Mouse (Mus musculus) cerebellum, postnatal 14 days (tissue): ENCODE results near the gene C2cd2l.
A peak's percentile ranks its signal among the peaks of the same experiment; 100 is the strongest.
"Not testable (repeated sequence)": the region's sequence is repeated elsewhere in the genome, so short reads cannot be mapped to it uniquely, and the experiment has no call there.

ENCODE experiments used
- DNase-seq, 2 experiments: peaks; one replicate each; pipeline ENCODE4 v3.0.0; 2021; ENCODE audit warnings: mixed read lengths in 2 of 2

C2cd2l gene

DNA sequence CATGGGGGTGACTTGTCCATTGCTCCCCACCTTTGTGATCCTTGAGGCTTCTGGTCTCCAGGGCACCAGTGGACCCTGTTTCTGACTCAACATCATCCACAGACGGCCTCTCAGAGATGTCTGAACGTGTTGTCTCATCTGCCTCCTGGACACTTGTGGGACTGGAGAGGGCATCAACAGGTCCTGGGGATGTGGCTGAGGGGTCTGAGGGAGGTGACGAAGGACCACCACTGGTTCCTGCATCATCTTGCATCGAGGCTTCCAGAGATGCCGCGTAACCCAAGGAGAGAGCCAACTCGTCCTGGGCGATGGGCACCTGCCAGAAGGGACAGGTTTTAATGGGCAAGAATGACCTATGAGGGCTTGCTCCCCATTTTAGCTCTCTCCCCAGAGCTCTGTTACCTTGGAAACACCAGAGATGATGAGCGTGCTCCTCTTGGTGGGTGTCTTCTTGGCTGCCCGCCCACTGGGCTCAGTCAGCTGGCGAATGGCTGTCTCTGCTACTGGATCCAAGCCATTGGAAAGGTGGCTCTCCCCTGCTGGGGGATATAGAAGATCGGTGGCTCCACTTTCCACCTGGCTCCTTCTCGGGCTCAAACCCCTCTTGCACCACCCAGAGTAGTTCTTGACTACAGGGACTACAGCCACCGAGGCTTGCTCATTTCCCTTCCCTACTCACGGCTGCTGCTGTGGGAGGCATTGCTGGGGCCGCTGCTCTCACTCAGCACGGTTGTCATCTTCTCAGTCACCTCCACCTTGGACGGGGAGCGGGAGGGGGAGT lies 6.4 kb downstream of the C2cd2l start:
- peak; percentile 82 to 88 for DNase-seq

- no peak for DNase-seq
These were observed 8.7 kb downstream of the C2cd2l start for GRCm38 (mm10) chr9:44311136-44312134.

GRCm38 (mm10) chr9:44310750-44311135 lies 9.3 kb downstream of the C2cd2l start:
- DNase-seq, result no peak

DNA sequence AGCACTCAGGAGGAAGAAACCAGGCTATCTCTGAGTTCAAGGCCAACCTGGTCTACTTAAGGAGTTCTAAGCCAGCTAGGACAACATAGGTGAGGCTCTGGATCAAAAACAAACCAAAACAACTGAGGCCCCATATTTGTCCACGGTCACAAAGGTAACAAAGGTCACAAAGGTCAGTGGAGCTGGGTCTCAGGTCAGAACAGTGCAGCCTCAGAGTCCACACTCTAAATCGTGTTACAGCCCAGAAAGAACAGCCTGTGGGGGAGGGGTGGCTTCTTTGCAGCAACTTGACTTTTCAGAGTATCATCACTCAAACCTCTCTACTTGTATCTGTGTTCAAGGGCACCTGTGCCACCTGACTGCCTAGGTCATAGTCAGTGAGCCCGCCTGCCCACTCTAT lies 10.3 kb downstream of the C2cd2l start:
- DNase-seq, result no peak

DNA sequence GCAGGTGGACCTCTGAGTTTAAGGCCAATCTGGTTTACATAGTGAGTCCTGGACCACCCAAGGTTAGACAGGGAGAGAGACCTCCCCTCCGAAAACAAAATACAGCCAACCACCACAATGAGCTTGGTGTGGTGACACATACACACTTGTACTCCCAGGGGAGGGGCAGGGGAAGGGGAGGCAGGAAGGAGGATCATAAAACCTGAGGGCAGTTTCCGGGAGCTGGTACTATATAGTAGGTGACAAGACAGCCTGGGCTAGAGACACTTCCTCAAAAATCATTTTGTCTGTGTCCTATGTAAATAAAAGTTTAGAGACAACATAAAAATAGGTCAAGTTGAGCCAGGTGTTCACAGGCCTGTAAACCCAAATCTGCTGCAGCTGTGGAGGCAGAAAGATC lies 12.8 kb downstream of the C2cd2l start:
- no peak for DNase-seq

DNA sequence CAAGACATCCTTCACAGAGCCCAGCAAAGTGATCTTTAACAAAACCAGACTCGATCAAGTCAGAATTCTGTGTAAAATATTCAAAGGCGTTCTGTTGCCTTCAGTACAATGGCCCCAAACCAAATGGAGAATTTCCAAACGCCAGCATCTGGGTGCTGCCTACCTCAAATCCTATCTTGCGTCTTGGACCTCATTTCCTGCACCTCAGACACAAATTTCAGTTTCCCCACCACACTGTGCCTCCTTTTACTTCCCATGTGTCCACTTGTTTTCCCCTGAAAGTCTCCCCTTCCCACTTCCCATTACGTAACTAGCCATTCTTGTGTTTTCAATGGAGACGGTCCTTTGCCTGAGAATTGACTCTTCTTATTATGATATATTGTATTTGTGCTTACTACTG lies 13.6 kb downstream of the C2cd2l start:
- no peak for DNase-seq

- DNase-seq, result peak; percentile 97 to 98
These were observed 14.5 kb downstream of the C2cd2l start, which contains the start of gene Hinfp for GRCm38 (mm10) chr9:44305466-44306079. Hinfp (minus strand) TSS chr9:44305671.

GRCm38 (mm10) chr9:44300001-44300400 lies 20.1 kb downstream of the C2cd2l start:
- DNase-seq, result not testable (repeated sequence)

- DNase-seq, result peak; percentile 64 to 78
These were observed 27.6 kb downstream of the C2cd2l start for GRCm38 (mm10) chr9:44292490-44292889.

DNA sequence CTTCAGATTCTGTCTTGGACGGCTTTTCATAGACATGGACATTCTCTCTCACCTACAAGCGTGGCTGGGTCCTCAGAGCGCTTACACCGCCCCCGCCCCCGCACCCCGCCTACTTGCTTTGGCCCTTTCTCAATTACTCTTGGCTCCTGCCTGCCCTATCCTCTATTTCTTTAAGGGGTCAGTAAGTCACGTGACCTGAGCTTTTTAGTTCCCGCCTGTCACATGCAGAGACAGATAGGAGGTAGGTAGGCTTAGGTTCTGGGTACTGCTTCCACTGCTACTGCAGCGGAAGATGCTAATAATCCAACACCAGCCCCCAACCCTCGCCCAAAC lies 31.2 kb downstream of the C2cd2l start:
- peak; percentile 29 to 40 for DNase-seq

DNA sequence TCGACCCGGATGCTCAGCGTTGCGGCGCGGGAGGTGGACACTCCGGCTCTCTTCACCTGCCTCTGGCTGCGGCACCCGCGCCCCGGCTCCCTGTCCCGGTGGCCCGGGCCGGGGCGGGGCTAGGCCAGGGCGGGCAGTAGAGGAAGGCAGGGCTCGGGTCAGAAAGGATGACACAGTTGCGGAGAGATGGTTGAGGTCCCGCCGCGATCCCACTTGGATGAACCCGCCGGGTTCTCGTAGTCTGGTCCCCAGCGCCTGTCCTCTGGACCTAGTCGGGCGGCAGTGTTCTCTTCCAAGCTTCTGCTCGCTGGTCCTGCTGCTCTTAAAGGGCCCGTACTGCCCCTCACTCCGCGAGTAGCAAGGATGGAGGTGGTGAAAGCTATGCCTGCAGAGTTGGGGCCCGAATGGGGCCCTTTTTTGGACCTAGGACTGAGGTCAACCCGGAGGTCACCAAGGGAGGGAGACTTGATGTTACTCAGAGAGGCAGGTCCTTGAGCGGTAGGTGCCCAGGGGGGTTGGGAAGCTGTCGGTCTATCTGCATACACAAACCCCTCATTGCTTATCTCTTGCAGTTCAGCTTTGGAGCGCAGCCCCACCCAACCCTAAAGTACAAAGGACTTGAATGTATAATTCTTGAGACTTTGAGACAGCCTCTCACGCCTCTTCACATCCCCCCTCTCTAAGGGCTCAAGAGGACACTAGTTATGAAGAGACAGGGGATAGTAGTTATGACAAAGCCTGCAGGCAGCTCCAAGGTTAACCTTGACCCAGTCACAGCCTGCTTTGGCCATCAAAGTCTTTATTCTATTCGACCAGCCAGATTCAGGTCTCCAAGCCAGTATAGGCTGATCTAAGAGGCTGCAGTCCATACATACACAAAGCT lies 31.8 kb downstream of the C2cd2l start, which contains the start of gene Abcg4:
TSS of gene Abcg4 (minus strand) at position 540 of the 883 bp plus-strand sequence.
- peak; percentile 67 to 72 for DNase-seq

DNA sequence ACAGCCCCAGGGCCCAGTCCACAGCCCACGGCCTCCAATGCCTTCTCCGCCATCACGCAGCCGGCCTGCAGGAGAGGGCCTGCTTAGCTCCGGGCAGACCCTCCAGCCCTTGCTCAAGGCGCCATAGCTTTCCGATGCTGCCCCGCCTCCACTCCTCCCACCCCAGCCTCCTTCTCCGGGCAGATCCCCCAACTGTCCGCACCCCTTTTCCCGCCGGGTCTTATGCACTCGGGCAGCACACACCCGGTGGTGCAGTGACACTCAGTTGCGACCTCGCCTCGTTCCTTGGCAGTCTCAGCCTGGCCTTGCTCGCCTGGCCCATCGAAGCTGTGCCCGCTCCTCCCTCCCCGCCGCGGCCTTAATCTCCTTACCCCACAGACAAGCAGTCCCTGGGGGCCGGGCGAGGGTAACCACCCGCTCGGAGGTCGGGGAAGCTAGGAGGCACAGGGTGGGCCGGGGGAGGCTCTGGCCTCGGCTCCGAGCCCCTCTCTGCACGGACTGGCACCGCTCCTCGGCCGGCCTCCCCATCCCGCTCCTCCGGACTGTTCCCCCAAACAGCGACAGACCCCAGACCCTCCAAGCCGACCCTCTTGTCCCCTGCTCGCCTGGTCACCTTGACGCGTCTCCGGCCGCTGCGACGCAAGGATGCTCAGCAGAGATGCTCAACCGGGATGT lies 32.5 kb downstream of the C2cd2l start:
- peak; percentile 56 to 64 for DNase-seq

GRCm38 (mm10) chr9:44287003-44287400 lies 33.1 kb downstream of the C2cd2l start:
- peak in 1 of 2 experiments; percentile 33 for DNase-seq

- no peak for DNase-seq
These were observed 33.7 kb downstream of the C2cd2l start for GRCm38 (mm10) chr9:44286256-44286850.

GRCm38 (mm10) chr9:44283183-44283582 lies 36.9 kb downstream of the C2cd2l start:
- DNase-seq, result no peak

DNA sequence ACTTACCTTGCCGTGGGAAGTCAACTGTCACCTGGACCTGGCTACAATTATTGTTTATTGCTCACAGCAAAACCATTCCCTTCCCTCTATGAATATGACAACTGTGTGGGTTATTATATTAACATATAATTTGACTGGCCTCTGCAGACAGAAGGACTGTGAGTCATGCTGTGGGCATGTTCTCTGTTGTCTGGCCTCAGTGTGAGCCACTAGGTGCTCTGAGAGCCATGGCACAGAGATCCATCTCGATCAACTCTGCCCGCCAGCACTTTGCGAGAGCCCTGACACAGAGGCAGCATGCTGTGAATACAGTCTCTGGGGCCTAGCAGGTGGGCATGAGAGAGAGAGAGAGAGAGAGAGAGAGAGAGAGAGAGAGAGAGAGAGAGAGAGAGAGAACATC lies 50.1 kb downstream of the C2cd2l start:
- no peak for DNase-seq

GRCm38 (mm10) chr9:44269077-44269476 lies 51.0 kb downstream of the C2cd2l start:
- DNase-seq, result peak; percentile 47 to 66

- DNase-seq, result no peak
These were observed 51.7 kb downstream of the C2cd2l start, which contains the start of gene Nlrx1 for GRCm38 (mm10) chr9:44268432-44268831. Nlrx1 (minus strand) TSS chr9:44268599.

DNA sequence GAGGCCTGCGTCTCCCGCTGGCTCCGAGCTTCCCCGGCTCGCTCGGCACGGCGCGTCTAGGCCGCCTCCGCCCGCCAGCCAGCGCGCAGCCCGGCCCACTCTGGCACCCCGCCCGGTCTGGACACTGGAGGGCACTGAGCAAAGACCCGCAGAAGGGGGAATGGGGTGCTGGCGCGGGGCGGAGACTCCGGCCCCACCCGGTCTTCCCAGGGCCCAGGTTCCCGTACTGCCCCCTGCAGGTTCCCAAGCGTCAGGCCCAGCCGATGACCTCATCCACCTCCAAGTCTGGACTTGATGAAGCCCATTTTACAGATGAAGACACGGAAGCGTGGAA lies 52.1 kb downstream of the C2cd2l start:
- DNase-seq, result peak; percentile 82 to 88

- no peak for DNase-seq
These were observed 52.6 kb downstream of the C2cd2l start for GRCm38 (mm10) chr9:44267319-44268026.
